In genomic region chr12:83694669-83695068, GRCm38 (mm10) we compare ENCODE assay signal across 24 mouse cellular contexts.
"Had no signal": no experiment of that assay in that cellular context is flagged by ENCODE, and none has a peak within 500 bp of the region (broad histone marks: within the 10 kb centered on the region; RNA-seq: fewer than 3 reads in every experiment).

No protein-coding gene starts in this region.

- DNase-seq: gastrocnemius, adult 2 months; gastrocnemius, postnatal 10 days; gastrocnemius, postnatal 25 days; heart, adult 18-20 months; heart, postnatal 10 days; heart, postnatal 36 days; kidney, adult 11 months; kidney, adult 8-10 months; kidney, postnatal 10 days; kidney, postnatal 25 days; kidney, postnatal 4 days; layer of hippocampus, adult 9-11 months; liver; liver, embryonic 13.5 days; liver, postnatal 0 days had no signal

- H3K9me3 ChIP-seq: heart, embryonic 10.5 days; heart, embryonic 12.5 days; hindbrain, embryonic 13.5 days; hindbrain, embryonic 15.5 days; limb, embryonic 10.5 days; limb, embryonic 12.5 days; liver, embryonic 13.5 days; liver, embryonic 15.5 days had no signal

- H3K4me2 ChIP-seq: heart, embryonic 12.5 days; hindbrain, embryonic 13.5 days; hindbrain, embryonic 15.5 days; limb, embryonic 12.5 days; liver, embryonic 11.5 days; liver, embryonic 13.5 days; liver, embryonic 15.5 days had no signal

- H3K4me3 ChIP-seq: gastrocnemius, adult 2 months; heart, embryonic 10.5 days; heart, embryonic 12.5 days; hindbrain, embryonic 13.5 days; hindbrain, embryonic 15.5 days; limb, embryonic 10.5 days; limb, embryonic 12.5 days; liver, embryonic 13.5 days; liver, embryonic 15.5 days had no signal

- H3K27ac ChIP-seq: gastrocnemius, adult 2 months; heart, embryonic 10.5 days; hindbrain, embryonic 13.5 days; hindbrain, embryonic 15.5 days; hindbrain, postnatal 0 days; limb, embryonic 10.5 days; limb, embryonic 12.5 days; liver, embryonic 13.5 days; liver, embryonic 15.5 days had no signal

- H3K27me3 ChIP-seq: heart, embryonic 12.5 days; hindbrain, embryonic 13.5 days; hindbrain, embryonic 15.5 days; limb, embryonic 12.5 days; liver, embryonic 13.5 days; liver, embryonic 15.5 days had no signal

- H3K9ac ChIP-seq: heart, embryonic 12.5 days; hindbrain, embryonic 13.5 days; hindbrain, embryonic 15.5 days; limb, embryonic 12.5 days; liver, embryonic 13.5 days; liver, embryonic 15.5 days; liver, postnatal 0 days had no signal

- H3K36me3 ChIP-seq: hindbrain, embryonic 15.5 days had no signal
